Mouse (Mus musculus): Measurements from ENCODE around the gene Ncf4. TPM values are rescaled to one million over a fixed set of nuclear protein-coding genes. Genes with fewer than 3 reads are reported as not detected.

Gene Ncf4
- polyA plus RNA-seq (2012; rRNA removed) (23.8 and 32.0 TPM in 2 replicates), polyA plus RNA-seq (2014; fragmentation: Nextera tagmentation; extraction: Ambion mirVana) (32.9 and 38.8 TPM in 2 replicates)

DNA sequence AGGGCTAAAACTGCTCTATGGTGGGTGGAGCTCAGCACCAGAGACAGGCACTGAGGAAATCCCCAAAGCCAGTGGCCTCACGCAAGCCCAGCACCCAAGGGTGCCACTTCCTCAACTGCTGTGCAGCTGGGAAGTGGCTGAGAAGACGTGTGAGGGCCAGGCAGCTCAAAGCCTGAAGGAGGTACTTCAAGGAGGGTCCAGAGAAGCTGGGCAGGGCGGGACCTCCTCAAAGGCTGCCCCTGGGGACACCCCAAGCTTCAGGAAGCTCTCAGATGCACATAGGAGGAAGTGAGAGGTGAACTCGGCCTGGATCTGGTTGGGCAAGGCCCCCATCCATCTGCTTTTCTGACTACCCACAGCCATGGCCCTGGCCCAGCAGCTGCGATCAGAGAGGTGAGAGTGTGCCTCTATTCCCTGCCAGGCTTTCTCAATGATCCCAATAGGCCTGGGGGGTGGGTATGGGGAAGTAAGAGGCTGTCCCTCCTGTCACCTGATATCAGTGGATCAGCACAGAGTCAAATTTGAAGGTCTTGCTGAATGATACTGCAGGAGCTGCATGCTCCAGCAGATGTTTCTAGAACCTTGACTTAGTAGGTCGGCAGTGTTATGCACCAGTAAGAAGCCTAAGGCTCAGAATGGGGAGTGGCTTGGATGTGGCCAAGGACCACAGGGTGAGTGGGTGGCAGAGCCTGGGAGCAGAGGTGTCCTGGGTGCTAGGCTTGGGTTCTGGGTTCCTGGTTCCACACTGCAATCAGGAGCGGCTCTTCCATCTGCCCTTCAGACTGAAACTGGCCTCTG, at the start of gene Ncf4:
TSS of gene Ncf4 (plus strand) at position 107 of the 798 bp plus-strand sequence.
- H3K36me3 ChIP-seq (replicated peaks; ENCODE audit: control insufficient read depth, insufficient read depth, low read depth) = no peaks in the 10 kb centered on the region
- no peaks in the 10 kb centered on the region for H3K4me1 ChIP-seq (replicated peaks; ENCODE audit: control insufficient read depth in 2 of 2, insufficient read depth in 2 of 2, low read length in 1 of 2)
- TF ChIP-seq EP300 (IDR thresholded peaks at IDR 0.05; ENCODE audit: low read depth) (no peak), CTCF (IDR thresholded peaks at IDR 0.05; ENCODE audit: low read depth) (no peak)
- H3K9ac ChIP-seq (replicated peaks) = no peak within 1 kb of the TSS
- DNase-seq (ENCODE audit: low read depth in 3 of 3, low spot score in 3 of 3) = no peak
- no peaks in the 10 kb centered on the region for H3K27me3 ChIP-seq (ENCODE audit: control insufficient read depth, insufficient read depth, low read length)
- H3K9me3 ChIP-seq (ENCODE audit: control insufficient read depth, low read length) = no peaks in the 10 kb centered on the region
- no peak within 1 kb of the TSS for H3K4me2 ChIP-seq (ENCODE audit: low read depth)
- WGBS (ENCODE audit: insufficient replicate concordance) = 33% methylated on average over 7 of the region's 7 CpGs
- H3K4me3 ChIP-seq (ENCODE audit: insufficient read depth in 1 of 2, low read depth in 2 of 2, low read length in 2 of 2) = 0 out of 4 replicates have a peak within 1 kb of the TSS, but pooled peaks have one; percentile 4 to 16
- H3K27ac ChIP-seq = no peak within 1 kb of the TSS
- ATAC-seq (ENCODE audit: insufficient read depth) = no peak

DNA sequence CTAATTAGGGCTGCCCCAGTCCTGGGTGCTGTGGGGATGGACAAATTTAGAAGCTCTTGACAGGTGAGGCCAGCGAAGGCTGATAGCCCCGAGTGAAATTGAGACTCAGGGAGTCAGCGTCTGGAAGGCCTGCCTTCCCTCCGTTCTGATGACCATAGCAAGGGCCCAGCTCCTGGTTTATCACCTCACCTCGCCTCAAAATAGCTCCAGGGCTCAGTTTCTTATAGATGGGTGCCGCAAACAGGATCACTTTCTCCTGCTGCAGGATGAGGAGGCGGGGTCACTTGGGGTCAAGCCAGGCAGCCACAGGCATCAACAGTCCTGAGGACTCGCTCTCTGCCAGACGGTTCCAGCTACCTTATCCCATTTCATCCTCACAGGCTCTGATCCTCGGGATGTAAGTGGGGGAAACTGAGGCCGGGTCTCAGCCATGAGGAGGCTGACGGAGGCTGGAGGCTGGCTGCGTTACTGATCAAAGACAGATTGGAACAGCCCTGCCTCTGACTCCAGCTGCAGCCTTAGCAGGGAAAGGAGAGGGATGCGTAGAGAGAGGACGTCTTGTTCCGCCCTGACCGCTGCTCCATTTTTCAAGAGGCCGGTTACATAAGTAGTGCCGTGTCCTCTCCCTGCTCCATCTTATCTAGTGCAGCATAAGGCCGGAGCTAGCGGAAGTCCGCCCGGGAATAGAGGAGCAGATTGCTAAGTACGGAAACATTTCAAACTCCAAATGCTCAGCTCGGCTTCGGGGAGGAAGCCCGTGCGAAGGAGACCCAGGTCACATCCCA, 49.3 kb upstream of the Ncf4 start:
- DNase-seq (ENCODE audit: low read depth in 3 of 3, low spot score in 3 of 3) (no peak), ATAC-seq (ENCODE audit: insufficient read depth) (no peak)
- WGBS (ENCODE audit: insufficient replicate concordance) = 60% methylated on average over 28 of the region's 28 CpGs
- no peak overlapping the region for H3K4me2 ChIP-seq (ENCODE audit: low read depth)
- no peak overlapping the region for H3K27ac ChIP-seq
- no peak overlapping the region for H3K4me3 ChIP-seq (ENCODE audit: insufficient read depth in 1 of 2, low read depth in 2 of 2, low read length in 2 of 2)
- no peaks in the 10 kb centered on the region for H3K4me1 ChIP-seq (replicated peaks; ENCODE audit: control insufficient read depth in 2 of 2, insufficient read depth in 2 of 2, low read length in 1 of 2)
- no peaks in the 10 kb centered on the region for H3K27me3 ChIP-seq (ENCODE audit: control insufficient read depth, insufficient read depth, low read length)
- H3K9me3 ChIP-seq (ENCODE audit: control insufficient read depth, low read length) = no peaks in the 10 kb centered on the region
- TF ChIP-seq EP300 (IDR thresholded peaks at IDR 0.05; ENCODE audit: low read depth) = no peak
- no peak for TF ChIP-seq CTCF (IDR thresholded peaks at IDR 0.05; ENCODE audit: low read depth)
- no peaks in the 10 kb centered on the region for H3K36me3 ChIP-seq (replicated peaks; ENCODE audit: control insufficient read depth, insufficient read depth, low read depth)
- no peak overlapping the region for H3K9ac ChIP-seq (replicated peaks)

GRCm38 (mm10) chr15:78204053-78204847, 40.4 kb upstream of the Ncf4 start:
- WGBS (ENCODE audit: insufficient replicate concordance) = 3% methylated on average over 41 of the region's 41 CpGs
- ATAC-seq (ENCODE audit: insufficient read depth) = no peak
- H3K27me3 ChIP-seq (ENCODE audit: control insufficient read depth, insufficient read depth, low read length) = peaks cover 20% of the 10 kb centered on the region

GRCm38 (mm10) chr15:78205192-78205591, 39.4 kb upstream of the Ncf4 start:
- no peak for TF ChIP-seq EP300 (IDR thresholded peaks at IDR 0.05; ENCODE audit: low read depth)
- TF ChIP-seq CTCF (IDR thresholded peaks at IDR 0.05; ENCODE audit: low read depth) = 0 out of 2 replicates have a peak, but pooled peaks have one; percentile 28
- Histone ChIP-seq H3K4me1 (replicated peaks; ENCODE audit: control insufficient read depth in 2 of 2, insufficient read depth in 2 of 2, low read length in 1 of 2) (no peaks in the 10 kb centered on the region), H3K4me3 (ENCODE audit: insufficient read depth in 1 of 2, low read depth in 2 of 2, low read length in 2 of 2) (no peak overlapping the region), H3K9me3 (ENCODE audit: control insufficient read depth, low read length) (no peaks in the 10 kb centered on the region), H3K9ac (replicated peaks) (no peak overlapping the region), H3K27me3 (ENCODE audit: control insufficient read depth, insufficient read depth, low read length) (peaks cover 20% of the 10 kb centered on the region), H3K4me2 (ENCODE audit: low read depth) (no peak overlapping the region), H3K27ac (no peak overlapping the region), H3K36me3 (replicated peaks; ENCODE audit: control insufficient read depth, insufficient read depth, low read depth) (no peaks in the 10 kb centered on the region)
- ATAC-seq (ENCODE audit: insufficient read depth) (no peak), DNase-seq (ENCODE audit: low read depth in 3 of 3, low spot score in 3 of 3) (no peak)
- WGBS (ENCODE audit: insufficient replicate concordance) = 22% methylated on average over 3 of the region's 3 CpGs

More at GRCm38 (mm10) chr15:78204053-78204847, 40.4 kb upstream of the Ncf4 start:
- Histone ChIP-seq H3K4me3 (ENCODE audit: insufficient read depth in 1 of 2, low read depth in 2 of 2, low read length in 2 of 2) (no peak overlapping the region), H3K9ac (replicated peaks) (no peak overlapping the region), H3K27ac (no peak overlapping the region), H3K4me1 (replicated peaks; ENCODE audit: control insufficient read depth in 2 of 2, insufficient read depth in 2 of 2, low read length in 1 of 2) (no peaks in the 10 kb centered on the region), H3K36me3 (replicated peaks; ENCODE audit: control insufficient read depth, insufficient read depth, low read depth) (no peaks in the 10 kb centered on the region), H3K4me2 (ENCODE audit: low read depth) (no peak overlapping the region), H3K9me3 (ENCODE audit: control insufficient read depth, low read length) (no peaks in the 10 kb centered on the region)
- no peak for DNase-seq (ENCODE audit: low read depth in 3 of 3, low spot score in 3 of 3)
- TF ChIP-seq CTCF (IDR thresholded peaks at IDR 0.05; ENCODE audit: low read depth) = no peak
- TF ChIP-seq EP300 (IDR thresholded peaks at IDR 0.05; ENCODE audit: low read depth) = no peak

Data from liver, embryonic 14.5 days (tissue).